28 mouse cellular contexts compared by ENCODE assay signal in the genomic region with DNA sequence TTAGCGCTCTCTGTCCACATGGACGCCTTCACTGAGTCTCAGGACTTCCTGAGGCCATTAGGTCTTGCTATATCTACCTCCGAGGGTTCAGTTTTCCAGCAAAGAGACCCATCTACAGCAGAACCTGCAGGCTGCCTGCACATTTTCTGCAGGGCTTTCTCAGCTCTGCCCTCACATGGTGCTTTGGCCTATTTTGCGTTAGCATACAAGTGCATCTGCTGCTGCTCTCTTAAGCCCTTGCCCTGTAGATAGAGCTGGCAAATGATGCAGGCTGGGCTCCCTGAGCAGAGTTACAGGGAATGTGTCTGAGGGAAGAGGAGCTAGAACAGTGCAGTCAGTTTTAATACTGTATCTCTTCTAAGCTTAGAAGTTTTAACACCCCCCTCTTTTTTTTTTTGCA. TPM values are rescaled to one million over a fixed set of nuclear protein-coding genes. Genes with fewer than 3 reads are reported as not detected.
A peak's percentile ranks its signal among the peaks of the same experiment; 100 is the strongest.
DNase-seq lines count a peak whose midpoint lies in the region; ATAC-seq lines count a peak whose summit lies in the region.
"Had no signal": no experiment of that assay in that cellular context is flagged by ENCODE, and none has a peak within 500 bp of the region (broad histone marks: within the 10 kb centered on the region; RNA-seq: fewer than 3 reads in every experiment).

No protein-coding gene starts in this region.

- no peak overlapping the region for H3K27ac ChIP-seq in heart, embryonic 10.5 days
- H3K27ac ChIP-seq: embryonic facial prominence, embryonic 13.5 days; embryonic facial prominence, embryonic 15.5 days; forebrain, embryonic 13.5 days; forebrain, embryonic 15.5 days had no signal

- intact Hi-C loops in gastrocnemius, postnatal 14 days (cut with DNase I; ENCODE audit: low total_unique reads) = no loop called here

- ATAC-seq in frontal cortex, adult (ENCODE audit: low TSS enrichment) = peak; percentile 58
- ATAC-seq: activated CD4-positive, CD25-positive, alpha-beta regulatory T cell, adult 4 months; CD4-positive, CD25-positive, alpha-beta regulatory T cell, adult 4 months; forebrain, embryonic 13.5 days; forebrain, embryonic 15.5 days; forebrain, postnatal 0 days; Patski had no signal

- DNase-seq in frontal cortex, postnatal 10 days (ENCODE audit: low spot score in 2 of 2) = no peak
- DNase-seq in heart, embryonic 10.5 days (ENCODE audit: low spot score) = peak; percentile 67
- no peak for DNase-seq in heart, adult 9 months (ENCODE audit: low spot score in 2 of 2)
- peak; percentile 52 for DNase-seq in brain, adult 2 months (ENCODE audit: low read depth, low spot score)
- no peak for DNase-seq in gastrocnemius, postnatal 14 days
- DNase-seq: adrenal gland, adult 8-10 months; adrenal gland, postnatal 14 days; adrenal gland, postnatal 36 days; B cell, adult 2 months; cerebellum, adult 11 months; cerebellum, adult 18-20 months; cerebellum, adult 8-10 months; cerebellum, adult 9-11 months; cerebellum, postnatal 14 days; cerebellum, postnatal 36 days; embryo, embryonic 11 days; forebrain, postnatal 0 days had no signal

- H3K9me3 ChIP-seq in heart, embryonic 10.5 days = no peaks in the 10 kb centered on the region
- H3K9me3 ChIP-seq: embryonic facial prominence, embryonic 13.5 days; embryonic facial prominence, embryonic 15.5 days; forebrain, embryonic 13.5 days; forebrain, embryonic 15.5 days; G1E had no signal

- WGBS in heart, embryonic 10.5 days = 86% methylated on average over 4 of the region's 4 CpGs

- peaks cover 78% of the 10 kb centered on the region for H3K36me3 ChIP-seq in heart, embryonic 10.5 days

- H3K4me1 ChIP-seq in heart, embryonic 10.5 days = no peaks in the 10 kb centered on the region
- H3K4me1 ChIP-seq: embryonic facial prominence, embryonic 13.5 days; embryonic facial prominence, embryonic 15.5 days; forebrain, embryonic 13.5 days; forebrain, embryonic 15.5 days had no signal

- H3K4me3 ChIP-seq in heart, embryonic 10.5 days = no peak overlapping the region
- H3K4me3 ChIP-seq: embryonic facial prominence, embryonic 13.5 days; embryonic facial prominence, embryonic 15.5 days; erythroblast, embryonic 14.5 days; forebrain, embryonic 13.5 days; forebrain, embryonic 15.5 days had no signal

- no peaks in the 10 kb centered on the region for H3K27me3 ChIP-seq in heart, embryonic 10.5 days (ENCODE audit: insufficient read depth, poor library complexity, severe bottlenecking)
- H3K27me3 ChIP-seq: CH12.LX; embryonic facial prominence, embryonic 13.5 days; embryonic facial prominence, embryonic 15.5 days; forebrain, embryonic 13.5 days; forebrain, embryonic 15.5 days; Patski had no signal

RNA-seq across cellular contexts. Expression of gene Ubp1, which starts 44.2 kb away (rescaled TPM):
- polyA plus RNA-seq in heart, embryonic 10.5 days (2016; fragmentation: Nextera tagmentation; extraction: Ambion mirVana) = 28.5 and 38.3 TPM in 2 replicates
- total RNA-seq in gastrocnemius, postnatal 14 days (2021) = 10 to 100 TPM; 16.0 to 16.2 TPM

Comparison
In these comparisons a context has a peak if more than half of its experiments do, and no peak if none do; other contexts are left out.
1. DNase-seq: peak in heart, embryonic 10.5 days (single experiment) and brain, adult 2 months (single experiment); none in frontal cortex, postnatal 10 days (0 of 2), heart, adult 9 months (0 of 2) and gastrocnemius, postnatal 14 days (single experiment).